Mouse (Mus musculus) MEL (cell line): ENCODE results near the gene Pcca. TPM values are rescaled to one million over a fixed set of nuclear protein-coding genes. Genes with fewer than 3 reads are reported as not detected.

Experiments used
- DNase-seq: peaks from one replicate; pipeline ENCODE4 v3.0.0; 2011; ENCODE audit warnings: low read depth, low spot score
- H3K27ac ChIP-seq: 2 replicates; pipeline ENCODE4 v1.5.1; 2012; ENCODE audit warnings: low read depth, mild to moderate bottlenecking, control low read depth, low read length, moderate library complexity; ENCODE audit not compliant: control insufficient read depth
- H3K27me3 ChIP-seq, 2 experiments: fragments of 150-350 bp in 1 of 2; sonication (generic) in 1 of 2; 2 replicates each; pipeline ENCODE4 v1.6.1; 2012; ENCODE audit warnings: low read length in 2 of 2, mild to moderate bottlenecking in 2 of 2, improper control_type of control experiment in 1 of 2, moderate library complexity in 1 of 2; ENCODE audit not compliant: insufficient read depth in 2 of 2, control insufficient read depth in 1 of 2
- H3K36me3 ChIP-seq, 2 experiments: 2 replicates each; pipeline ENCODE4 v1.6.1; 2012 to 2014; ENCODE audit warnings: low read length in 2 of 2, improper control_type of control experiment in 1 of 2, inconsistent platforms in 1 of 2, mild to moderate bottlenecking in 1 of 2; ENCODE audit not compliant: insufficient read depth in 2 of 2, control insufficient read depth in 1 of 2
- H3K4me1 ChIP-seq, 2 experiments: fragments of 150-350 bp in 1 of 2; sonication (generic) in 1 of 2; 2 replicates each; pipeline ENCODE4 v1.6.1; 2012; ENCODE audit warnings: low read length in 2 of 2, improper control_type of control experiment in 1 of 2, mild to moderate bottlenecking in 1 of 2; ENCODE audit not compliant: insufficient read depth in 2 of 2, control insufficient read depth in 1 of 2
- H3K4me3 ChIP-seq, 2 experiments: fragments of 150-350 bp in 1 of 2; sonication (generic) in 1 of 2; 2 replicates each; pipeline ENCODE4 v1.5.1; 2012; ENCODE audit warnings: low read depth in 2 of 2, low read length in 2 of 2, mild to moderate bottlenecking in 2 of 2, moderate library complexity in 2 of 2, control low read depth in 1 of 2, improper control_type of control experiment in 1 of 2; ENCODE audit not compliant: control insufficient read depth in 1 of 2, insufficient read depth in 1 of 2
- H3K79me2 ChIP-seq: 2 replicates; pipeline ENCODE4 v1.6.1; 2012; ENCODE audit warnings: mild to moderate bottlenecking, low read length, moderate library complexity; ENCODE audit not compliant: control insufficient read depth, poor library complexity, insufficient read depth
- H3K9ac ChIP-seq: 2 replicates; pipeline ENCODE4 v1.6.1; 2012; ENCODE audit warnings: low read depth, mild to moderate bottlenecking, control low read depth, low read length, moderate library complexity; ENCODE audit not compliant: control insufficient read depth, poor library complexity, severe bottlenecking
- H3K9me3 ChIP-seq: fragments of 150-350 bp; sonication (generic); replicated peaks from 2 replicates; pipeline ENCODE4 v1.6.1; 2012; ENCODE audit warnings: mild to moderate bottlenecking, low read length, improper control_type of control experiment, moderate library complexity; ENCODE audit not compliant: insufficient read depth
- BHLHE40 ChIP-seq: IDR thresholded peaks from 2 replicates; pipeline ENCODE4 v1.6.1; 2012; ENCODE audit warnings: low read depth, mild to moderate bottlenecking, inconsistent platforms, low read length, improper control_type of control experiment, borderline replicate concordance
- E2F4 ChIP-seq: IDR thresholded peaks from 2 replicates; pipeline ENCODE4 v1.6.1; 2011; ENCODE audit warnings: low read depth, low read length, improper control_type of control experiment, borderline replicate concordance
- ELF1 ChIP-seq: IDR thresholded peaks from 2 replicates; pipeline ENCODE4 v1.6.1; 2014; ENCODE audit warnings: low read depth, mild to moderate bottlenecking, inconsistent platforms, low read length, improper control_type of control experiment, moderate library complexity
- EP300 ChIP-seq, 2 experiments: IDR thresholded peaks; 2 replicates each; pipeline ENCODE4 v1.6.1; 2011; ENCODE audit warnings: improper control_type of control experiment in 2 of 2, low read length in 2 of 2, low read depth in 1 of 2, mild to moderate bottlenecking in 1 of 2
- ETS1 ChIP-seq: IDR thresholded peaks from 2 replicates; pipeline ENCODE4 v1.6.1; 2012; ENCODE audit warnings: low read depth, mild to moderate bottlenecking, inconsistent platforms, low read length, improper control_type of control experiment, moderate library complexity
- HCFC1 ChIP-seq: IDR thresholded peaks from 2 replicates; pipeline ENCODE4 v1.6.1; 2012; ENCODE audit warnings: low read depth, mild to moderate bottlenecking, inconsistent platforms, low read length, improper control_type of control experiment, moderate library complexity
- KAT2A ChIP-seq: conservative IDR thresholded peaks from 2 replicates; pipeline ENCODE4 v1.6.1; 2012; ENCODE audit warnings: low read depth, low read length, improper control_type of control experiment, inconsistent platforms
- MAFK ChIP-seq: IDR thresholded peaks from 2 replicates; pipeline ENCODE4 v1.6.1; 2011; ENCODE audit warnings: low read depth, mild to moderate bottlenecking, low read length, improper control_type of control experiment, borderline replicate concordance
- MYB ChIP-seq: IDR thresholded peaks from 2 replicates; pipeline ENCODE4 v1.6.1; 2011; ENCODE audit warnings: mild to moderate bottlenecking, low read depth, low read length, improper control_type of control experiment
- NELFE ChIP-seq: IDR thresholded peaks from 2 replicates; pipeline ENCODE4 v1.6.1; 2011; ENCODE audit warnings: low read depth, low read length, improper control_type of control experiment
- RCOR1 ChIP-seq: IDR thresholded peaks from 2 replicates; pipeline ENCODE4 v1.6.1; 2012; ENCODE audit warnings: low read depth, mild to moderate bottlenecking, inconsistent platforms, low read length, improper control_type of control experiment
- TBP ChIP-seq: IDR thresholded peaks from 2 replicates; pipeline ENCODE4 v1.8.0; 2011; ENCODE audit warnings: low read depth, low read length, improper control_type of control experiment
- TCF12 ChIP-seq: IDR thresholded peaks from 2 replicates; pipeline ENCODE4 v1.6.1; 2014; ENCODE audit warnings: low read depth, mild to moderate bottlenecking, inconsistent platforms, low read length, improper control_type of control experiment, moderate library complexity
- USF1 ChIP-seq: IDR thresholded peaks from 2 replicates; pipeline ENCODE4 v1.6.1; 2014; ENCODE audit warnings: low read depth, mild to moderate bottlenecking, inconsistent platforms, low read length, improper control_type of control experiment, moderate library complexity
- USF2 ChIP-seq, 2 experiments: IDR thresholded peaks; 2 replicates each; pipeline ENCODE4 v1.6.1; 2011 to 2012; ENCODE audit warnings: improper control_type of control experiment in 2 of 2, low read length in 2 of 2, borderline replicate concordance in 1 of 2, inconsistent platforms in 1 of 2, low read depth in 1 of 2, mild to moderate bottlenecking in 1 of 2; ENCODE audit not compliant: insufficient read depth in 1 of 2
- ZMIZ1 ChIP-seq: IDR thresholded peaks from 2 replicates; pipeline ENCODE4 v1.6.1; 2012; ENCODE audit warnings: low read depth, mild to moderate bottlenecking, inconsistent platforms, low read length, improper control_type of control experiment, moderate library complexity
- ZNF384 ChIP-seq: IDR thresholded peaks from 2 replicates; pipeline ENCODE4 v1.6.1; 2012; ENCODE audit warnings: low read depth, mild to moderate bottlenecking, inconsistent platforms, low read length, improper control_type of control experiment
- polyA plus RNA-seq, 2 experiments: library from polyadenylated mRNA; stranded (reverse) in 1 of 2; unstranded in 1 of 2; fragments of >175 nt in 1 of 2; fragments of >200 nt in 1 of 2; gene quantifications; 2 replicates each; pipeline versions ENCODE4 v1.2.1 to v1.2.4; 2012; ENCODE audit warnings: low replicate concordance in 2 of 2, low read depth in 1 of 2; ENCODE audit not compliant: insufficient read length in 2 of 2, insufficient read depth in 1 of 2, missing spikeins in 1 of 2
- total RNA-seq: library from RNA; depleted of rRNA; stranded (reverse); fragments of 300-350 nt; gene quantifications from 2 replicates; pipeline ENCODE4 v1.2.3, GENCODE M21; 2012

Pcca gene
- total and polyA plus RNA-seq, 3 experiments: 21.2 to 22.7 TPM; not detected in 1

GRCm38 (mm10) chr14:122877787-122878186 is 343.7 kb downstream of the Pcca start:
- no peak for TF ChIP-seq EP300 (IDR thresholded peaks at IDR 0.05; ENCODE audit: low read depth in 1 of 2, low read length in 2 of 2)
- no peak for TF ChIP-seq ZNF384
- TF ChIP-seq MYB: no peak
- TF ChIP-seq NELFE: no peak
- TF ChIP-seq HCFC1: no peak
- TF ChIP-seq ZMIZ1: no peak
- TF ChIP-seq ETS1: no peak
- no peak for TF ChIP-seq RCOR1
- Histone ChIP-seq H3K9me3 (no peaks in the 10 kb centered on the region), H3K4me1 (no peaks in the 10 kb centered on the region), H3K36me3 (no peaks in the 10 kb centered on the region), H3K27ac (no peak overlapping the region), H3K79me2 (no peaks in the 10 kb centered on the region), H3K9ac (no peak overlapping the region), H3K4me3 (no peak overlapping the region), H3K27me3 (no peaks in the 10 kb centered on the region)
- no peak for DNase-seq

- H3K27ac ChIP-seq: no peak overlapping the region
- no peak overlapping the region for H3K4me3 ChIP-seq
- H3K36me3 ChIP-seq: no peaks in the 10 kb centered on the region
- no peak for TF ChIP-seq TCF12
- TF ChIP-seq USF2 (IDR thresholded peaks at IDR 0.05; ENCODE audit: borderline replicate concordance in 1 of 2, insufficient read depth in 1 of 2, low read depth in 1 of 2, low read length in 2 of 2): no peak
- TF ChIP-seq USF1: no peak
- TF ChIP-seq BHLHE40: no peak
- no peak for TF ChIP-seq ZMIZ1
- TF ChIP-seq ELF1: no peak
- TF ChIP-seq MYB: no peak
- TF ChIP-seq MAFK: no peak
- no peak for TF ChIP-seq KAT2A
- TF ChIP-seq E2F4: no peak
- no peak for TF ChIP-seq RCOR1
- no peak for TF ChIP-seq ETS1
- TF ChIP-seq TBP: no peak
- TF ChIP-seq, all 39 proteins: peak for 0
- DNase-seq: no peak
- H3K79me2 ChIP-seq: no peaks in the 10 kb centered on the region
- H3K9me3 ChIP-seq: no peaks in the 10 kb centered on the region
- no peaks in the 10 kb centered on the region for H3K4me1 ChIP-seq
- no peaks in the 10 kb centered on the region for H3K27me3 ChIP-seq
- no peak overlapping the region for H3K9ac ChIP-seq
Measured at GRCm38 (mm10) chr14:122880291-122880690, 346.2 kb downstream of the Pcca start.
